ENCODE assay signal across 8 mouse cellular contexts in genomic region chr11:102184646-102185495, GRCm38 (mm10). TPM values are rescaled to one million over a fixed set of nuclear protein-coding genes. Genes with fewer than 3 reads are reported as not detected.
DNase-seq lines count a peak whose midpoint lies in the region; ATAC-seq and TF ChIP-seq lines count a peak whose summit lies in the region.

TSS of gene Lsm12 (minus strand) at chr11:102185296.

- TF ChIP-seq CTCF in MEL (IDR thresholded peaks at IDR 0.05 in 2 of 3, conservative IDR thresholded peaks at IDR 0.05 in 1 of 3; ENCODE audit: control insufficient read depth in 1 of 3, insufficient read depth in 1 of 3, low read depth in 2 of 3, low read length in 3 of 3, poor library complexity in 1 of 3, severe bottlenecking in 1 of 3) = no peak; a peak in 1 of 6 replicates
- no peak for TF ChIP-seq CTCF in cerebellum, adult 2 months (IDR thresholded peaks at IDR 0.05; ENCODE audit: borderline replicate concordance, insufficient read depth, low read depth, low read length)

- peaks cover 2 to 20% of the 10 kb centered on the region in 2 experiments for H3K4me1 ChIP-seq in MEL (ENCODE audit: control insufficient read depth in 1 of 2, insufficient read depth in 2 of 2, low read length in 2 of 2)
- H3K4me1 ChIP-seq in cerebellum, adult 2 months (ENCODE audit: control insufficient read depth, insufficient read depth, low read length) = peaks cover 5% of the 10 kb centered on the region; the same call in 1 of the 2 replicates
- H3K4me1 ChIP-seq in lung, embryonic 16.5 days (replicated peaks; ENCODE audit: control insufficient read depth, insufficient read depth, low read length) = peaks cover 22% of the 10 kb centered on the region

- ATAC-seq in hematopoietic stem cell, adult 5-6 weeks (replicated peaks in 1 of 2; ENCODE audit: insufficient read depth in 1 of 2, low FRiP score in 2 of 2, low TSS enrichment in 1 of 2, low read depth in 1 of 2, poor library complexity in 2 of 2, severe bottlenecking in 2 of 2) = peak; percentile 61 to 82
- peak; percentile 89 for ATAC-seq in lung, embryonic 16.5 days (ENCODE audit: low read depth)

- peak within 1 kb of the TSS; percentile 96 for H3K9ac ChIP-seq in MEL (ENCODE audit: control insufficient read depth, low read depth, low read length, poor library complexity, severe bottlenecking)
- peak within 1 kb of the TSS; percentile 97 for H3K9ac ChIP-seq in lung, embryonic 16.5 days (ENCODE audit: low read length)

- peak; percentile 92 to 99 for TF ChIP-seq POLR2A in MEL (IDR thresholded peaks at IDR 0.05; ENCODE audit: control insufficient read depth in 1 of 2, insufficient read depth in 1 of 2, low read depth in 1 of 2, low read length in 2 of 2, poor library complexity in 1 of 2)
- TF ChIP-seq POLR2A in cerebellum, adult 2 months (IDR thresholded peaks at IDR 0.05; ENCODE audit: borderline replicate concordance, insufficient read depth, low read length) = peak; percentile 70

- TF ChIP-seq EP300 in MEL (IDR thresholded peaks at IDR 0.05; ENCODE audit: low read depth in 1 of 2, low read length in 2 of 2) = no peak

- peaks cover 40% of the 10 kb centered on the region for H3K79me2 ChIP-seq in MEL (ENCODE audit: control insufficient read depth, insufficient read depth, low read length, poor library complexity)

- WGBS in cerebellum, adult 2 months = 1% methylated on average over 68 of the region's 70 CpGs
- WGBS in lung, embryonic 16.5 days = under 1% methylated on average over 61 of the region's 70 CpGs

- no peaks in the 10 kb centered on the region for H3K9me3 ChIP-seq in MEL (replicated peaks; ENCODE audit: insufficient read depth, low read length)
- no peaks in the 10 kb centered on the region for H3K9me3 ChIP-seq in lung, embryonic 16.5 days (ENCODE audit: control insufficient read depth, low read length)

- peak within 1 kb of the TSS; percentile 95 for H3K27ac ChIP-seq in MEL (ENCODE audit: control insufficient read depth, low read depth, low read length)
- peak within 1 kb of the TSS; percentile 88 for H3K27ac ChIP-seq in cerebellum, adult 2 months (ENCODE audit: insufficient read depth, low read length)
- peak within 1 kb of the TSS; percentile 92 for H3K27ac ChIP-seq in lung, embryonic 16.5 days (ENCODE audit: low read length)

- TF ChIP-seq RAD21 in MEL (IDR thresholded peaks at IDR 0.05; ENCODE audit: low read depth, low read length) = no peak

- peak within 1 kb of the TSS; percentile 66 for H3K4me2 ChIP-seq in lung, embryonic 16.5 days (ENCODE audit: low read depth, low read length)

- no peaks in the 10 kb centered on the region for H3K27me3 ChIP-seq in MEL (ENCODE audit: control insufficient read depth in 1 of 2, insufficient read depth in 2 of 2, low read length in 2 of 2)
- H3K27me3 ChIP-seq in cerebellum, adult 2 months (ENCODE audit: control insufficient read depth, insufficient read depth, low read length) = no peaks in the 10 kb centered on the region
- H3K27me3 ChIP-seq in lung, embryonic 16.5 days (ENCODE audit: control insufficient read depth, insufficient read depth, low read depth, low read length) = no peaks in the 10 kb centered on the region

- DNase-seq in MEL (ENCODE audit: low read depth, low spot score) = peak; percentile 99
- peak; percentile 94 to 97 for DNase-seq in cerebellum, adult 2 months
- peak; percentile 94 for DNase-seq in forelimb bud, embryonic 11.5 days (ENCODE audit: low read depth, low spot score)
- DNase-seq in layer of hippocampus, adult 9-10 months (ENCODE audit: low spot score) = peak; percentile 77
- peak; percentile 91 for DNase-seq in ovary, postnatal 10 days (ENCODE audit: low spot score)
- DNase-seq in thymus, postnatal 10 days (ENCODE audit: low spot score in 2 of 2) = peak; percentile 97 to 99

- peaks cover 21 to 41% of the 10 kb centered on the region in 2 experiments for H3K36me3 ChIP-seq in MEL (ENCODE audit: control insufficient read depth in 1 of 2, insufficient read depth in 2 of 2, low read length in 2 of 2)
- peaks cover 9% of the 10 kb centered on the region for H3K36me3 ChIP-seq in lung, embryonic 16.5 days (ENCODE audit: control insufficient read depth, insufficient read depth, low read length)

- peak within 1 kb of the TSS; percentile 82 to 90 for H3K4me3 ChIP-seq in MEL (ENCODE audit: control insufficient read depth in 1 of 2, insufficient read depth in 1 of 2, low read depth in 2 of 2, low read length in 2 of 2)
- H3K4me3 ChIP-seq in cerebellum, adult 2 months (replicated peaks; ENCODE audit: insufficient read depth, low read depth, low read length) = peak within 1 kb of the TSS; percentile 86
- H3K4me3 ChIP-seq in lung, embryonic 16.5 days (ENCODE audit: low read length) = peak within 1 kb of the TSS; percentile 94

TF ChIP-seq in MEL, 35 proteins besides CTCF, POLR2A, EP300 and RAD21:
- TF ChIP-seq TCF12 (IDR thresholded peaks at IDR 0.05; ENCODE audit: low read depth, low read length) (peak; percentile 58), POLR2AphosphoS5 (IDR thresholded peaks at IDR 0.05; ENCODE audit: borderline replicate concordance, low read depth, low read length) (no peak), GATA1 (IDR thresholded peaks at IDR 0.05; ENCODE audit: low read depth, low read length) (no peak), USF2 (IDR thresholded peaks at IDR 0.05; ENCODE audit: borderline replicate concordance in 1 of 2, insufficient read depth in 1 of 2, low read depth in 1 of 2, low read length in 2 of 2) (no peak), MAX (IDR thresholded peaks at IDR 0.05; ENCODE audit: low read length) (no peak; the same call in 1 of the 2 replicates), POLR2AphosphoS2 (IDR thresholded peaks at IDR 0.05; ENCODE audit: low read length) (peak; percentile 95), JUND (IDR thresholded peaks at IDR 0.05; ENCODE audit: low read depth, low read length) (no peak), RCOR1 (IDR thresholded peaks at IDR 0.05; ENCODE audit: low read depth, low read length) (no peak), USF1 (IDR thresholded peaks at IDR 0.05; ENCODE audit: low read depth, low read length) (no peak), ZKSCAN1 (IDR thresholded peaks at IDR 0.05; ENCODE audit: low read depth, low read length) (no peak), TBP (IDR thresholded peaks at IDR 0.05; ENCODE audit: low read depth, low read length) (peak; percentile 95), UBTF (IDR thresholded peaks at IDR 0.05; ENCODE audit: borderline replicate concordance, insufficient read depth, low read depth, low read length) (no peak), CHD2 (IDR thresholded peaks at IDR 0.05; ENCODE audit: low read length) (no peak), CHD1 (IDR thresholded peaks at IDR 0.05; ENCODE audit: low read depth, low read length) (peak; percentile 75; the same call in 1 of the 2 replicates), MXI1 (IDR thresholded peaks at IDR 0.05; ENCODE audit: low read depth, low read length) (peak; percentile 27; the same call in 1 of the 2 replicates), SMC3 (IDR thresholded peaks at IDR 0.05; ENCODE audit: low read depth, low read length) (no peak), BHLHE40 (IDR thresholded peaks at IDR 0.05; ENCODE audit: borderline replicate concordance, low read depth, low read length) (0 out of 2 replicates have a peak, but pooled peaks have one; percentile 19), MYB (IDR thresholded peaks at IDR 0.05; ENCODE audit: low read depth, low read length) (no peak), MYC (IDR thresholded peaks at IDR 0.05; ENCODE audit: low read depth, low read length) (no peak), E2F4 (IDR thresholded peaks at IDR 0.05; ENCODE audit: borderline replicate concordance, low read depth, low read length) (no peak), KAT2A (conservative IDR thresholded peaks at IDR 0.05; ENCODE audit: low read depth, low read length) (no peak), TAL1 (IDR thresholded peaks at IDR 0.05; ENCODE audit: low read length) (no peak), ZMIZ1 (IDR thresholded peaks at IDR 0.05; ENCODE audit: low read depth, low read length) (peak; percentile 88), ELF1 (IDR thresholded peaks at IDR 0.05; ENCODE audit: low read depth, low read length) (peak; percentile 48; the same call in 1 of the 2 replicates), NELFE (IDR thresholded peaks at IDR 0.05; ENCODE audit: low read depth, low read length) (peak; percentile 96), ZC3H11A (IDR thresholded peaks at IDR 0.05; ENCODE audit: low read depth, low read length) (no peak), HCFC1 (IDR thresholded peaks at IDR 0.05; ENCODE audit: low read depth, low read length) (peak; percentile 76), ETS1 (IDR thresholded peaks at IDR 0.05; ENCODE audit: low read depth, low read length) (0 out of 2 replicates have a peak, but pooled peaks have one; percentile 9), GABPA (IDR thresholded peaks at IDR 0.05; ENCODE audit: low read depth, low read length) (no peak), MAZ (IDR thresholded peaks at IDR 0.05; ENCODE audit: low read depth, low read length) (peak; percentile 57; the same call in 1 of the 2 replicates), SIN3A (IDR thresholded peaks at IDR 0.05; ENCODE audit: low read length) (peak; percentile 13), MAFK (IDR thresholded peaks at IDR 0.05; ENCODE audit: borderline replicate concordance, low read depth, low read length) (no peak), ZNF384 (IDR thresholded peaks at IDR 0.05; ENCODE audit: low read depth, low read length) (no peak), MEF2A (IDR thresholded peaks at IDR 0.05; ENCODE audit: extremely low read depth, insufficient replicate concordance, low read depth, low read length, poor library complexity, severe bottlenecking) (0 out of 2 replicates have a peak, but pooled peaks have one; percentile 24), NRF1 (IDR thresholded peaks at IDR 0.05; ENCODE audit: insufficient read depth, low read depth, low read length, poor library complexity, severe bottlenecking) (peak; percentile 80)
TF ChIP-seq in MEL: peak in this region for 15.

RNA-seq across cellular contexts. Expression of gene Lsm12, which starts in this region (rescaled TPM):
- total RNA-seq in MEL (2012; rRNA removed) = 74.2 and 75.0 TPM in 2 replicates
- 100 to 1,000 TPM; 128 to 150 TPM for polyA plus RNA-seq in MEL (2012; ENCODE audit: insufficient read depth in 1 of 2, insufficient read length in 2 of 2, low read depth in 1 of 2, low replicate concordance in 2 of 2, missing spikeins in 1 of 2)
- 35.2 and 40.2 TPM in 2 replicates for polyA plus RNA-seq in cerebellum, adult 2 months (2012; rRNA removed)
- total RNA-seq in hematopoietic stem cell, adult 5-6 weeks (2017) = 50.5 and 74.3 TPM in 2 replicates
- 108 and 130 TPM in 2 replicates for polyA plus RNA-seq in lung, embryonic 16.5 days (2015; fragmentation: Nextera tagmentation; extraction: Ambion mirVana)

Comparison
In these comparisons a context has a peak if more than half of its experiments do, and no peak if none do; other contexts are left out.
1. Peak in every context shown above with its lines: DNase-seq, ATAC-seq, H3K4me3 ChIP-seq and H3K27ac ChIP-seq.